Mouse (Mus musculus) forebrain, embryonic 11.5 days (tissue): ENCODE results near the gene Mcu. TPM values are rescaled to one million over a fixed set of nuclear protein-coding genes. Genes with fewer than 3 reads are reported as not detected.

Experiments used
- ATAC-seq: fragments of 200-750 bp; cut with Nextera tagmentation; replicated peaks from 2 replicates; pipeline ENCODE4 v1.8.0; 2017; ENCODE audit warnings: moderate TSS enrichment; ENCODE audit not compliant: low FRiP score
- DNase-seq: peaks from one replicate; pipeline ENCODE4 v3.0.0-alpha.2; 2017; ENCODE audit warnings: low spot score
- H3K27ac ChIP-seq: fragments of 300-500 bp; sonication (generic); 2 replicates; pipeline ENCODE4 v1.5.1; 2014; ENCODE audit warnings: low read depth, low read length
- H3K27me3 ChIP-seq: fragments of 300-500 bp; sonication (generic); 2 replicates; pipeline ENCODE4 v1.6.1; 2014; ENCODE audit warnings: mild to moderate bottlenecking, low read length, mixed read lengths; ENCODE audit not compliant: control insufficient read depth, insufficient read depth
- H3K36me3 ChIP-seq: fragments of 300-500 bp; sonication (generic); 2 replicates; pipeline ENCODE4 v1.6.1; 2014; ENCODE audit warnings: mild to moderate bottlenecking, low read length, moderate library complexity, mixed read lengths; ENCODE audit not compliant: control insufficient read depth, insufficient read depth
- H3K4me1 ChIP-seq: fragments of 300-500 bp; sonication (generic); replicated peaks from 2 replicates; pipeline ENCODE4 v1.6.1; 2014; ENCODE audit warnings: low read length, mixed read lengths; ENCODE audit not compliant: control insufficient read depth, insufficient read depth
- H3K4me2 ChIP-seq: fragments of 300-500 bp; sonication (generic); 2 replicates; pipeline ENCODE4 v1.6.1; 2014; ENCODE audit warnings: low read depth, mild to moderate bottlenecking, low read length, moderate library complexity, mixed read lengths; ENCODE audit not compliant: severe bottlenecking
- H3K4me3 ChIP-seq: fragments of 300-500 bp; sonication (generic); 2 replicates; pipeline ENCODE4 v1.5.1; 2014; ENCODE audit warnings: low read depth, low read length
- H3K9ac ChIP-seq: fragments of 300-500 bp; sonication (generic); 2 replicates; pipeline ENCODE4 v1.6.1; 2014; ENCODE audit warnings: low read length
- H3K9me3 ChIP-seq: fragments of 300-500 bp; sonication (generic); 2 replicates; pipeline ENCODE4 v1.6.1; 2016; ENCODE audit warnings: low read length, mixed read lengths; ENCODE audit not compliant: control insufficient read depth
- WGBS: fragments of 180-500 bp; shearing (Covaris S2); extraction: QIAGEN DNeasy Blood & Tissue Kit; methylation state at CpG from one replicate; pipeline ENCODE4 v1.1.7; 2014; 5-methylcytosine and 5-hydroxymethylcytosine counted together
- polyA plus RNA-seq: library from polyadenylated mRNA; unstranded; fragments of >200 nt; fragmentation: Nextera tagmentation; extraction: Ambion mirVana; gene quantifications from 2 replicates; pipeline ENCODE4 v1.2.1, GENCODE M21; 2014

The Mcu gene
- polyA plus RNA-seq, 1 experiment from 2014 or later, result 22.3 TPM

DNA sequence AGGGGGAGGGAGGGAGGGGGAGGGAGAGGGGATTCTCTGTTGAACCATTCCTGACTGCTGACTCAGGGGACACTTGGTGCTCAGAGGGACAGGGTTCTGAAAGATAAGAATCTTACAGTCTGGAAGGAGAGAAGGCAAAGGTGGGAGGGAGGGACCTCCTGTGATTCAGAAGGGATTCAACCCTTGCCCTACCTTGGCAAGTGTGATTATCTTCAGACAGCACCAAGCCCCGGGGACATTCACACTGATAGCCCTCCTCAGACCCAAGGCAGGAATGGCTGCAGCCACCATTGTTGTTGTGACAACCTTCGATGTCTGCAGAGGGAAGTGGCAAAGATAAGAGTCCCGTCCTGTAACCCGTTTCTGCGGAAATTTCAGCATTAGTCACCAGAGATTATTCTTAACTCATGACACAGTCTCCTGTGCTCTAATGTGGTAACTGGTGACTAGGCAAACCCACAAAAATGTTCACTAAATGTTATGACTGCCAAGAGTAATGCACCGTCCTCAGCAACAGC is 185.7 kb downstream of the Mcu start:
- no peak overlapping the region for H3K27ac ChIP-seq
- DNase-seq, result no peak
- H3K36me3 ChIP-seq, result no peaks in the 10 kb centered on the region
- H3K9me3 ChIP-seq, result no peaks in the 10 kb centered on the region
- no peak overlapping the region for H3K9ac ChIP-seq
- no peak overlapping the region for H3K4me3 ChIP-seq
- H3K4me1 ChIP-seq, result no peaks in the 10 kb centered on the region
- ATAC-seq, result no peak
- H3K27me3 ChIP-seq, result no peaks in the 10 kb centered on the region
- WGBS, result 82% methylated on average over 6 of the region's 6 CpGs
- H3K4me2 ChIP-seq, result no peak overlapping the region

- no peaks in the 10 kb centered on the region for H3K9me3 ChIP-seq
- WGBS, result 85% methylated on average over 16 of the region's 16 CpGs
- no peak overlapping the region for H3K4me3 ChIP-seq
- ATAC-seq (no peak), DNase-seq (peak; percentile 36)
- no peak overlapping the region for H3K9ac ChIP-seq
- H3K4me1 ChIP-seq, result no peaks in the 10 kb centered on the region
- no peak overlapping the region for H3K27ac ChIP-seq
- H3K36me3 ChIP-seq, result no peaks in the 10 kb centered on the region
- H3K4me2 ChIP-seq, result no peak overlapping the region
- no peaks in the 10 kb centered on the region for H3K27me3 ChIP-seq
These were observed 186.9 kb downstream of the Mcu start for GRCm38 (mm10) chr10:59429448-59430135.

GRCm38 (mm10) chr10:59426371-59426770 is 190.1 kb downstream of the Mcu start:
- no peaks in the 10 kb centered on the region for H3K9me3 ChIP-seq
- H3K9ac ChIP-seq, result no peak overlapping the region
- no peak for ATAC-seq
- H3K4me2 ChIP-seq, result no peak overlapping the region
- H3K27me3 ChIP-seq, result no peaks in the 10 kb centered on the region
- H3K4me1 ChIP-seq, result no peaks in the 10 kb centered on the region
- H3K27ac ChIP-seq, result no peak overlapping the region
- peak; percentile 33 for DNase-seq
- no peak overlapping the region for H3K4me3 ChIP-seq
- no peaks in the 10 kb centered on the region for H3K36me3 ChIP-seq
- WGBS, result 88% methylated on average over 4 of the region's 4 CpGs

DNA sequence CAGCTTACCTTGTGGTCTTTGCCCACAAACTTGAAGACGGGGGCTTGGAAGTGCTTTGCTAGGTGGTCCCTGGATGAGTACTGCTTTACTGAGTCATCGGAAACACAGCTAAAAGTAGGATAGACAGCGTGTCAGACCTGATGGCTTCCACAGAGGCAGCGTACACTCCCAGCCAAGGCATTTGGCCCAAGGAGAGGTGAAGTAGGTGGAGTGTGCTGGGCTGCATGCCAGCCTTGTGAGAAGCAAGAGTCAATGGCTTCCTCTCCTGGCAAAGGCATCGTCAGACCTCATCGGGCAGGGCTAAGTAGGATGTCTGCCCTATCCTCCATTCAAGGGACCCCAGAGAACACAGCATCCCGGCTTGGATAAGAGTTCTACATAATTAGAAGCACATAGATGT is 191.1 kb downstream of the Mcu start:
- H3K4me1 ChIP-seq, result no peaks in the 10 kb centered on the region
- H3K36me3 ChIP-seq, result no peaks in the 10 kb centered on the region
- 87% methylated on average over 7 of the region's 7 CpGs for WGBS
- H3K9me3 ChIP-seq, result no peaks in the 10 kb centered on the region
- no peaks in the 10 kb centered on the region for H3K27me3 ChIP-seq
- no peak overlapping the region for H3K4me2 ChIP-seq
- H3K4me3 ChIP-seq, result no peak overlapping the region
- no peak for ATAC-seq
- H3K27ac ChIP-seq, result no peak overlapping the region
- peak; percentile 18 for DNase-seq
- H3K9ac ChIP-seq, result no peak overlapping the region

DNA sequence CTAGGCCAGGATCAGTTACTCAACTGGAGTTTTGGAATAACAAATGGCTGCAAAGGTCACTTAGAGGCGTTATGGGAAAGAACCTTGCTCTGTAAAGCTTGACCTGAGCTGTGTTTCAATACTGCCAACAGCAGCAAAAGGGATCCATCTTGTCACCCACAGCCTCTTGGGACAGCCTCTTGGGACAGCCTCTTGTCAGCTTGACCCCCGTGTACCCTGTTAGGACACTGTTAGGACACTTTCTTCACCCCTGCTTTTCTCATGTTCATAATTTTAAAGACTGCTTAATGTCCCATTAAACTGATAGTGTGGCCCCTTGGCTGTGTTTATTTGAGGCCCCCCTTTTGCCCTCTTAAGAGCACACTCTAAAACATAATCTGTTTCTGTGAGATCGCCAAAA is 192.0 kb downstream of the Mcu start:
- Histone ChIP-seq H3K4me1 (no peaks in the 10 kb centered on the region), H3K27me3 (no peaks in the 10 kb centered on the region), H3K4me2 (no peak overlapping the region), H3K36me3 (no peaks in the 10 kb centered on the region), H3K9ac (no peak overlapping the region), H3K27ac (no peak overlapping the region), H3K4me3 (no peak overlapping the region), H3K9me3 (no peaks in the 10 kb centered on the region)
- DNase-seq, result peak; percentile 27
- 85% methylated on average over 3 of the region's 3 CpGs for WGBS
- ATAC-seq, result no peak

DNA sequence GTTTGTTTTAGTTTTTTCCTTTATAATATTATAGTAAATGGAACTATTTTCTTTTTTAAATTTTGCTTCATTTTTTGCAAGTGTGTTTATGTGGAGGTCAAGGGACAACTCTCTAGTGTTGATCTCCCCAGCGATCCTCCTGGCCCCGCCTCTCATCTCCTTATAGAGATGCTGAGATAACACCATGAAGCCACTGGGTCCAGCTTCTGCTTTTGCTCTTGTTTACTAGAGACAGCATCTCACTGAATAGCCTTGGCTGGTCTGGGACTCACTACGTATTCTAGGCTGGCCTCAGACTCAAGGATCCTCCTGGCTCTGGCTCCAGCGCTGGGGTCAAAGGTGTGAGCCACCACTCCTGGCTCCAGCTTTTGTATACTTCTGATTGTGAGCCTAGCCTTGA is 197.0 kb downstream of the Mcu start:
- 86% methylated on average over 4 of the region's 4 CpGs for WGBS
- ATAC-seq (no peak), DNase-seq (no peak)
- Histone ChIP-seq H3K4me2 (no peak overlapping the region), H3K36me3 (no peaks in the 10 kb centered on the region), H3K9ac (no peak overlapping the region), H3K9me3 (no peaks in the 10 kb centered on the region), H3K4me1 (no peaks in the 10 kb centered on the region), H3K27ac (no peak overlapping the region), H3K27me3 (no peaks in the 10 kb centered on the region), H3K4me3 (no peak overlapping the region)

- no peak overlapping the region for H3K4me3 ChIP-seq
- no peak overlapping the region for H3K27ac ChIP-seq
- no peak overlapping the region for H3K9ac ChIP-seq
- H3K27me3 ChIP-seq, result no peaks in the 10 kb centered on the region
- no peak for ATAC-seq
- no peak overlapping the region for H3K4me2 ChIP-seq
- peak; percentile 15 for DNase-seq
- no peaks in the 10 kb centered on the region; the same call in 1 of the 2 replicates for H3K9me3 ChIP-seq
- no peaks in the 10 kb centered on the region for H3K4me1 ChIP-seq
- 87% methylated on average over 3 of the region's 3 CpGs for WGBS
- no peaks in the 10 kb centered on the region for H3K36me3 ChIP-seq
These were observed 199.9 kb downstream of the Mcu start for GRCm38 (mm10) chr10:59416623-59417022.

GRCm38 (mm10) chr10:59413711-59414110 is 202.8 kb downstream of the Mcu start:
- Histone ChIP-seq H3K9me3 (no peaks in the 10 kb centered on the region; the same call in 1 of the 2 replicates), H3K27ac (no peak overlapping the region), H3K4me2 (no peak overlapping the region), H3K27me3 (no peaks in the 10 kb centered on the region), H3K4me3 (no peak overlapping the region), H3K9ac (no peak overlapping the region), H3K36me3 (no peaks in the 10 kb centered on the region), H3K4me1 (no peaks in the 10 kb centered on the region)
- WGBS, result 88% methylated on average over 4 of the region's 4 CpGs
- ATAC-seq (no peak), DNase-seq (no peak)

GRCm38 (mm10) chr10:59410264-59410663 is 206.2 kb downstream of the Mcu start:
- Histone ChIP-seq H3K9ac (no peak overlapping the region), H3K4me2 (no peak overlapping the region), H3K4me1 (no peaks in the 10 kb centered on the region), H3K27me3 (no peaks in the 10 kb centered on the region), H3K36me3 (no peaks in the 10 kb centered on the region), H3K27ac (no peak overlapping the region), H3K9me3 (no peaks in the 10 kb centered on the region; the same call in 1 of the 2 replicates), H3K4me3 (no peak overlapping the region)
- DNase-seq (no peak), ATAC-seq (no peak)
- 86% methylated on average over 12 of the region's 12 CpGs for WGBS
